Mouse (Mus musculus) cerebellum, postnatal 4 days (tissue): ENCODE measurements around the gene Slc35a2.
"Not testable (repeated sequence)": the region's sequence is repeated elsewhere in the genome, so short reads cannot be mapped to it uniquely, and the experiment has no call there.

Experiments used
- DNase-seq, 2 experiments: peaks; one replicate each; pipeline ENCODE4 v3.0.0; 2022; ENCODE audit warnings: low spot score in 2 of 2, mixed read lengths in 1 of 2

The Slc35a2 gene

GRCm38 (mm10) chrX:7907735-7908134 is 23.9 kb downstream of the Slc35a2 start, which contains the start of gene Gm10491:
Gm10491 (minus strand) TSS chrX:7907835.
- DNase-seq: no peak

- DNase-seq: not testable (repeated sequence)
Measured at GRCm38 (mm10) chrX:7909242-7909641, 25.4 kb downstream of the Slc35a2 start, which contains the start of gene Gm10490. Gm10490 (plus strand) TSS chrX:7909542.

GRCm38 (mm10) chrX:7910473-7910872 is 26.6 kb downstream of the Slc35a2 start:
- no peak for DNase-seq

- DNase-seq: peak in 1 of 2 experiments; percentile 21
Measured at GRCm38 (mm10) chrX:7915669-7916068, 31.8 kb downstream of the Slc35a2 start.

- not testable (repeated sequence) for DNase-seq
Measured at GRCm38 (mm10) chrX:7917960-7918359, 34.1 kb downstream of the Slc35a2 start.

- DNase-seq: peak in 1 of 2 experiments; percentile 45
Measured at GRCm38 (mm10) chrX:7919601-7920383, 36.0 kb downstream of the Slc35a2 start, which contains the start of gene Pcsk1n. Pcsk1n (plus strand) TSS chrX:7919822.

GRCm38 (mm10) chrX:7922032-7922431 is 38.2 kb downstream of the Slc35a2 start:
- peak in 1 of 2 experiments; percentile 16 for DNase-seq

- no peak for DNase-seq
Measured at GRCm38 (mm10) chrX:7926266-7926665, 42.4 kb downstream of the Slc35a2 start.

GRCm38 (mm10) chrX:7927116-7927515 is 43.3 kb downstream of the Slc35a2 start:
- DNase-seq: no peak

- DNase-seq: no peak
Measured at GRCm38 (mm10) chrX:7928270-7928790, 44.5 kb downstream of the Slc35a2 start, which contains the start of gene Eras. Eras (minus strand) TSS chrX:7928607.

GRCm38 (mm10) chrX:7936874-7937273 is 53.0 kb downstream of the Slc35a2 start:
- DNase-seq: no peak

GRCm38 (mm10) chrX:7937667-7938066 is 53.8 kb downstream of the Slc35a2 start:
- DNase-seq: no peak
